Mouse (Mus musculus): ENCODE measurements around the gene Gm6176. TPM values are rescaled to one million over a fixed set of nuclear protein-coding genes. Genes with fewer than 3 reads are reported as not detected.

Gm6176 gene
- polyA plus RNA-seq (2012; rRNA removed; ENCODE audit: low replicate concordance), result not detected in 2 replicates

DNA sequence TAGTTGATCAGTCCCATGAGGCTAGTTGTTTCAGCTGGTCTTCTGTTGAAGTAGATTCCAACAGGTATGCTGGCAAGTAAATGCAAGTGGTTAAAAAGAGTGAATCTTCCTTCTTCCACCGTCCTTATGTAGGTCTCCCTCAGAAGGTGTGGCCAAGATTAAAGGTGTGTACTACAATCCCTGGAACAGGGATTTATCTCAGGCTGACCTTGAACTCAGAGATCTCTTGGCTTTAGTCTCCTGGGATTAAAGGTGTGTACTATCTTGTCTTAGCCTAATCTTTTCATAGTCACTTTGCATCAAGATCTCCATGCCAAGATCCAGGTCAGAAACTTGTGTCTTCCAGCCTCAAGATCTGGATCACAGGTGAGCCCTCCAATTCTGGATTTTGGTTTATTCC, at the start of gene Gm6176:
TSS of gene Gm6176 (minus strand) at position 101 of the 400 bp plus-strand sequence.

DNA sequence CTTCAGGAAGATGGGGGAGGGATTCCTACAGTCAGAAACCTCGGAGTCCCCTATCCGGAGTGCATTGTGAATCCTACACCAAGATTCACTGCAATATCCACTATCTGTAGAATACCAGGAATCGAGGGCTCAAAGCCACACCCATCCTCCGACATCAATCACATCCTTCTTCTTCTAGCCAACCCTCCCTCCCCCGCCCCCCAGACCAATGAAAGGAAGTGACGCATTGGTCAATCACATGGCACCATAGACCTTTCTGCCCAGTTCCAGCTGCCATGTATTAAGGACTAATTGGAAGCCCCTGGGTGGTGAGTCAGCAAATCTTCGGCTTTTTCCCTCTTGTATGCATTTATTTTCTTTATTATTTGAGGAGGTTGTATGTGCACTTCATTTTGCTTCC, 12.7 kb upstream of the Gm6176 start, which contains the start of gene Vmn1r139:
TSS of gene Vmn1r139 (plus strand) at position 301 of the 400 bp plus-strand sequence.

DNA sequence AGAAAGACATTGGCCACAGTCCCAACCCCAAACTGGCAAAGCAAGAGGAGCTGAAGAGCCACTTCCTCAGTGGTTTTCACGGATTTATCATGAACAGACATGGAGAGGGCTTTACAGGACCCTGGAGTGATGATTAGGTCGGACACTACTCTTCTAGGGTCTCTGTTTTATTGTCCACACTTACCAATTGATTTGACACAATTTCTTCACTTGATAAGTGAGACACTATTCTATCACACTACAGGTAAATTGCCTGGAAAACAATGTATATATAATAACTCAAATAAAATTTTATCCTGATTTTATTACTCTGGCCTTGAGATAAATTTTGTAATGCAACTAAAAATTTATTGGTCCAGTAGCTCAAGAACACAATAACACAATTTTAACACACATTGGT, 27.3 kb downstream of the Gm6176 start, which contains the start of gene Vmn1r138:
TSS of gene Vmn1r138 (minus strand) at position 101 of the 400 bp plus-strand sequence.

Other genes starting within 250 kb of the Gm6176 start
- gene Vmn1r135, start 224.0 kb downstream of the Gm6176 start, polyA plus RNA-seq (2012; rRNA removed; ENCODE audit: low replicate concordance), result not detected in 2 replicates
- gene Gm5725, start 212.0 kb downstream of the Gm6176 start, polyA plus RNA-seq (2012; rRNA removed; ENCODE audit: low replicate concordance), result not detected in 2 replicates
- not detected in 2 replicates for gene Gm5891, start 135.0 kb downstream of the Gm6176 start, polyA plus RNA-seq (2012; rRNA removed; ENCODE audit: low replicate concordance)
- gene Vmn1r137, start 61.7 kb downstream of the Gm6176 start, polyA plus RNA-seq (2012; rRNA removed; ENCODE audit: low replicate concordance), result not detected in 2 replicates
- gene Vmn1r138, start 27.4 kb downstream of the Gm6176 start, polyA plus RNA-seq (2012; rRNA removed; ENCODE audit: low replicate concordance), result not detected in 2 replicates
- not detected in 2 replicates for gene Vmn1r139, start 12.8 kb upstream of the Gm6176 start, polyA plus RNA-seq (2012; rRNA removed; ENCODE audit: low replicate concordance)
- not detected in 2 replicates for gene Gm16451, start 61.9 kb upstream of the Gm6176 start, polyA plus RNA-seq (2012; rRNA removed; ENCODE audit: low replicate concordance)
- gene Gm10666, start 78.4 kb upstream of the Gm6176 start, polyA plus RNA-seq (2012; rRNA removed; ENCODE audit: low replicate concordance), result not detected in 2 replicates
- gene Vmn1r142, start 107.7 kb upstream of the Gm6176 start, polyA plus RNA-seq (2012; rRNA removed; ENCODE audit: low replicate concordance), result not detected in 2 replicates
- not detected in 2 replicates for gene Vmn1r143, start 133.1 kb upstream of the Gm6176 start, polyA plus RNA-seq (2012; rRNA removed; ENCODE audit: low replicate concordance)
- not detected in 2 replicates for gene Gm8653, start 145.0 kb upstream of the Gm6176 start, polyA plus RNA-seq (2012; rRNA removed; ENCODE audit: low replicate concordance)
- not detected in 2 replicates for gene Gm8453, start 173.2 kb upstream of the Gm6176 start, polyA plus RNA-seq (2012; rRNA removed; ENCODE audit: low replicate concordance)